Mouse (Mus musculus) CD4-positive, CD25-positive, alpha-beta regulatory T cell, adult 4 months (primary cell): Measurements from ENCODE around the gene Fbxw13. TPM values are rescaled to one million over a fixed set of nuclear protein-coding genes. Genes with fewer than 3 reads are reported as not detected.
"Not testable (repeated sequence)": the region's sequence is repeated elsewhere in the genome, so short reads cannot be mapped to it uniquely, and the experiment has no call there.

Source experiments
- ATAC-seq: one replicate; pipeline ENCODE4 v1.8.0; 2017
- polyA plus RNA-seq, 2 experiments: library from polyadenylated mRNA; unstranded; fragments of 100-300 nt; shearing (Covaris generic); gene quantifications; one replicate each; pipeline ENCODE4 v1.2.1; 2017

Gene Fbxw13
- polyA plus RNA-seq = not detected

DNA sequence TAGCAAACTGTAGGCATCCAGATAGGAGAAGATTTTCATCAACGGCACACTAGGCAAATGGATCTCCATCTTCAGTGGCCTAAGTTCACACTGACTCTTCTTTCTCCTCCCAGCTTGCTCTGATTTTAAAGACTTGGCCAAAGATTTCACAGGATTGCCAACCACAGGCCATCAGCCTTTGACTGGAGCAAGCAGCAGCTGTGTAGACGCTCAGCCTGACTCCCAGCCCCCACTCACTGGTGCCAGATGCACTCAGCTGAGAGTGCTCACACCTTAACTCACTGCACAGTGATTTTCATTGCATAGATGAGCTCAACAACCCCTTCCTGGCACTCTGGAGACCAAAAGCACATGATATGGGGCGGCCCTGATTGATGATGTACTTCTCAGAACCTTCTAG, at the start of gene Fbxw13:
Fbxw13 (minus strand) TSS at position 101 of the 400 bp plus-strand sequence.
- ATAC-seq = not testable (repeated sequence)

- ATAC-seq = no peak
Measured at GRCm38 (mm10) chr9:109234654-109235053, 38.9 kb upstream of the Fbxw13 start, which contains the start of gene Fbxw20. Fbxw20 (minus strand) TSS chr9:109234754.

DNA sequence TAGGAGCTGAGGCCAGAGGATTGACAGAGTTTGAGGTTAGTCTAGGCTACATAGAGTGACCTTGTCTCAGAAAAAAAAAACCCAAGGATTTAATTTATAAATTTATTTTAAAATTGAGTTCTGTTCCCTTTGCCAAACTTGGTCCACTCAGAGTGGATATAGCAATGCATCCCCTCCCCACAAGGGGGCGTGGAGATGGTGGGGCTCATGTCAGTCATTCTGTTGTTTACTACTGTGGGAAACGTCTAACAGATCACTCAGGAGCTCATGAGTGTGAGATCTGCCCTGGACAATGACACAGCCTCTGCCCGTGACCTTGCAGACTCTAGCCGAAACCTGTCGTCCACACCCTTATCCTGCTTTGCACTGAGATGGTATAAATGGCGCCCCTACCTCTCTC, 22.7 kb upstream of the Fbxw13 start:
- no peak for ATAC-seq

GRCm38 (mm10) chr9:109201347-109201746, 5.6 kb upstream of the Fbxw13 start:
- ATAC-seq = not testable (repeated sequence)

DNA sequence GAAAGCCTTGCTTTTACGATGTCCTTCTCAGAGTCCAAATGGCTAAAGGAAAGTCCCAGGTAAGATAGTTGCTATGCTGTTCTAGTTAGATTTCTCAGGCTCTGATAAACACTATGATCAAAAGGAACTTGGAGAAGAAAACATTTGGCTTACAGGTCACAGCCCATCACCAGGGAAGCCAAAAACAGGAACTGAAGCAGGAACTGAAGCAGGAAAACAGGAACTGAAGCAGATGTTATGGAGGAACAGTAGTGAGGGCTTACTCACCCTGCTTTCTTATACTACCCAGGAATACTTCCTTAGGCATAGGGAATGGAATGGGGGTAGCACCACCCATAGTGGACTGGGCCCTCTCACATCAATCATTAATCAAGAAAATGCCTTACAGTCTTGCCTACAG, 4.6 kb upstream of the Fbxw13 start:
- no peak for ATAC-seq

DNA sequence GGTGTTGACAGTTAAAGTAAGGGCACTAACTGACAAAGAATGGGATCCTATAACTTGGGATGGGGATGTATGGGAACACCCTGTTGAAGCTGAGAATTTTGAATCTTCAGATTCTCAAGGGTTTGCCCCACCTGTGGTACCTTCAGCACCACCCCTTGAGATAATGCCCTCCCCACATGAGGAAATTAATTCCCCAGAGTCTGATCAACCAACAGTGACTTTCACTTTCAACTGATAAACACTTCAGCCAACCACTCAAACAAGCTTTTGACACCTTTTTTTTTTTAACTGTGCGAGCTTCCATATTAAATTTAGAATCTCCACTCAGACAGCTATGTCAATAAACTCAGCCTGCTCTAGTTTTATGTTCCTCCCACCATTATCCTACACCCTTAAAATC, 3.6 kb upstream of the Fbxw13 start:
- no peak for ATAC-seq

- no peak for ATAC-seq
Measured at GRCm38 (mm10) chr9:109177208-109177607, 18.6 kb downstream of the Fbxw13 start.

DNA sequence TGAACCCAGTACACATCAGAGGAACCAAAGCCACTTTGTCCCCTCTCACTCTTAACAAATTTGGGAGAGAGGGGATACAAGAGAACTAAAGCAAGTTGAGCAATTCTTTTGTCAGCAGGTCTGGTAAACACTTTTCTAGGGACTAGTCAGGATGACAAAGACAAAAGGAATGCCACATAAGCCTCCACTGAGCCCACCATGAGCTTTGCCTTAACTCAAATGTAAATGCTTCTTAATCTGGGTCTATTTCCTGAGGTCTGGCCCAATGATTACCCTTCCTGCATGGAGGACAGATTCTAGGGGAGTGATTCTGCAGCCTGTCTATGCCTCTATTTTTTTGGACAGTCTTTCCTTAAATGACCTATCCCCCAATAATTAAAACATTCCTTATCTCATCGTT, 19.5 kb downstream of the Fbxw13 start:
- no peak for ATAC-seq

- ATAC-seq = no peak
Measured at GRCm38 (mm10) chr9:109167316-109167715, 28.5 kb downstream of the Fbxw13 start.

- ATAC-seq = no peak
Measured at GRCm38 (mm10) chr9:109161941-109162340, 33.8 kb downstream of the Fbxw13 start, which contains the start of gene Fbxw21. Fbxw21 (minus strand) TSS chr9:109162041.

- not testable (repeated sequence) for ATAC-seq
Measured at GRCm38 (mm10) chr9:109140414-109140813, 55.4 kb downstream of the Fbxw13 start.

DNA sequence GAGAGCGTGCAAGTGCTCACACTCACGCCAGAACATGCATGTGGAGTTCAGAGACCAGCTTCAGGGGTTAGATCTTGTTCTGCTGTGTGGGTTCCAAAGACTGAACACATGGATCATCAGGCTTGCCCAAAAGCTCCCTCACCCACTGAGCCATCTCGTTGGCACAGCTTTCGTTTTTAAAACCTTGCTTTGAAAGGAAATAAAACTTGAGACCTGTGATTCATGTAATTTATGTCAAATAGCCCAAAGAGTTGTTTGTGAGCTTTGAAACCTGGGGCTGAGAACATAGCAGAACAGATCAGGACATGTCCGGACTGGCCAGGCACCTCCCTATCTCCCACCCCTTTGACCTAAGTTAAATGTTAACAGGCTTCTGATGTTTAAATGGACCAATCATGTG, 65.7 kb downstream of the Fbxw13 start:
- ATAC-seq = no peak

Other genes with a start within 250 kb of the Fbxw13 start
- gene Col7a1, start 242.4 kb downstream of the Fbxw13 start, polyA plus RNA-seq = not detected
- gene Ucn2, start 210.0 kb downstream of the Fbxw13 start, polyA plus RNA-seq = not detected
- gene Pfkfb4, start 204.2 kb downstream of the Fbxw13 start, polyA plus RNA-seq = 10 to 100 TPM in 1 of 2 experiments, 1 to 10 TPM in 1; 6.1 to 12.7 TPM
- 1,000 to 10,000 TPM; 3,771 to 6,921 TPM for gene Shisa5, start 157.4 kb downstream of the Fbxw13 start, polyA plus RNA-seq
- 10 to 100 TPM; 36.2 to 61.7 TPM for gene Trex1, start 136.2 kb downstream of the Fbxw13 start, polyA plus RNA-seq
- gene Atrip, start 121.9 kb downstream of the Fbxw13 start, polyA plus RNA-seq = 10 to 100 TPM; 23.4 to 32.1 TPM
- 10 to 100 TPM; 13.5 to 16.0 TPM for gene Ccdc51, start 113.5 kb downstream of the Fbxw13 start, polyA plus RNA-seq
- 100 to 1,000 TPM; 679 to 933 TPM for gene Tma7, start 113.4 kb downstream of the Fbxw13 start, polyA plus RNA-seq
- 1 to 10 TPM in 1 of 2 experiments, under 1 TPM in 1; 0.94 to 1.2 TPM for gene Plxnb1, start 100.6 kb downstream of the Fbxw13 start, polyA plus RNA-seq
- gene Fbxw21, start 33.9 kb downstream of the Fbxw13 start, polyA plus RNA-seq = not detected
- not detected for gene Fbxw20, start 38.8 kb upstream of the Fbxw13 start, polyA plus RNA-seq
- not detected for gene Fbxw14, start 91.7 kb upstream of the Fbxw13 start, polyA plus RNA-seq
- not detected for gene Fbxw28, start 143.7 kb upstream of the Fbxw13 start, polyA plus RNA-seq
- gene Fbxw22, start 208.3 kb upstream of the Fbxw13 start, polyA plus RNA-seq = not detected